Mouse (Mus musculus) C2C12 (cell line): ENCODE measurements at regions not wholly inside any gene's neighbourhood (a gene's known extent, or its start where the extent isn't known, plus 50 kb on each side); places are given as distances from the start of the nearest gene placed in this dataset.

Source experiments
- CTCF ChIP-seq: IDR thresholded peaks from one replicate; pipeline ENCODE4 v1.5.1; 2011; ENCODE audit not compliant: control insufficient read depth, insufficient read depth, insufficient read length
- MYOD1 ChIP-seq: IDR thresholded peaks from one replicate; pipeline ENCODE4 v1.6.1; 2011; ENCODE audit warnings: low read depth; ENCODE audit not compliant: control insufficient read depth, insufficient read length
- MYOG ChIP-seq: IDR thresholded peaks from one replicate; pipeline ENCODE4 v1.6.1; 2011; ENCODE audit not compliant: control insufficient read depth, insufficient read length; ENCODE audit errors: extremely low read depth
- USF1 ChIP-seq: IDR thresholded peaks from one replicate; pipeline ENCODE4 v1.6.1; 2011; ENCODE audit warnings: low read depth, mild to moderate bottlenecking, control low read depth, moderate library complexity

DNA sequence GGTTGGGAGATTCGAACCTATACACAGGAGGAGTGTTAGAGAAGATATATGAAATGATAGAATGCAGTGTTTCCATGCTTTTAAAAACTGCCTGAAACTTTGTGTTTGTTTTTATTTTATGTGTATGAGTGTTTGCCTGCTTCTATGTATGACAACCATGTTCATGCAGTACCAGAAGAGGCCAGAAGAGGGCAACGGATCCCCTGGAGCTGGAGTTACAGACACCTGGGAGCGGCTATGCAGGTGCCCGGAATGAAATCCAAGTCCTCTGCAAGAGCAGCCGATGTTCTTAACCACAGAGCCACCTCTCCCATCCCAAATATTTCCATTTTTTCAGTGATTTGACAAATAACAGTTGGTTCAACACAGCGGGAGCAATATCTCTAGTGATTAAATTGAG is 247.5 kb upstream of the Dio3 start:
- no peak for TF ChIP-seq CTCF
- TF ChIP-seq MYOG: no peak
- TF ChIP-seq USF1: no peak
- TF ChIP-seq MYOD1: no peak
